Mouse (Mus musculus) layer of hippocampus, adult 11-12 months (tissue): ENCODE measurements at regions not wholly inside any gene's neighbourhood (a gene's known extent, or its start where the extent isn't known, plus 50 kb on each side); places are given as distances from the start of the nearest gene placed in this dataset.

Experiments used
- DNase-seq: peaks from one replicate; pipeline ENCODE4 v3.0.0; 2022; ENCODE audit warnings: low spot score

DNA sequence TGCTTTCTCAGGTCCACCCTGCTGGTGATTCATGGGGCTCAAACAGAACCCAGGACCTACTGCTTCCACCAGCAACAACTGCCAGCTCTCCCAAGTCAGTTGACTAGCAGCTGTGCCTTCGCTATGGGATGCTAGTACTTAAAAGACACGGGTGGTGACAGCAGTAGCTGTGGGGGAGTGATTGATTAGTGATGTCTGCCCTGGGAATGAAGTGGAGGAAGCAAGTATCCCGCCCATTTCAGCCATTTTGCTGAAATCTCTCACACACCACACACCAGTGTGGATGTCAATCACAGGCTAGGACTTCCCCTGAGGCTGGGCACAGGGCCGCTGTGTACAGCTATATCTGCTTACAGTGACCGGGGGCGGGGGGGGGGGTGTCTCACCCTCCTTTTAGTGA lies 153.2 kb downstream of the Matn1 start:
- no peak for DNase-seq

DNA sequence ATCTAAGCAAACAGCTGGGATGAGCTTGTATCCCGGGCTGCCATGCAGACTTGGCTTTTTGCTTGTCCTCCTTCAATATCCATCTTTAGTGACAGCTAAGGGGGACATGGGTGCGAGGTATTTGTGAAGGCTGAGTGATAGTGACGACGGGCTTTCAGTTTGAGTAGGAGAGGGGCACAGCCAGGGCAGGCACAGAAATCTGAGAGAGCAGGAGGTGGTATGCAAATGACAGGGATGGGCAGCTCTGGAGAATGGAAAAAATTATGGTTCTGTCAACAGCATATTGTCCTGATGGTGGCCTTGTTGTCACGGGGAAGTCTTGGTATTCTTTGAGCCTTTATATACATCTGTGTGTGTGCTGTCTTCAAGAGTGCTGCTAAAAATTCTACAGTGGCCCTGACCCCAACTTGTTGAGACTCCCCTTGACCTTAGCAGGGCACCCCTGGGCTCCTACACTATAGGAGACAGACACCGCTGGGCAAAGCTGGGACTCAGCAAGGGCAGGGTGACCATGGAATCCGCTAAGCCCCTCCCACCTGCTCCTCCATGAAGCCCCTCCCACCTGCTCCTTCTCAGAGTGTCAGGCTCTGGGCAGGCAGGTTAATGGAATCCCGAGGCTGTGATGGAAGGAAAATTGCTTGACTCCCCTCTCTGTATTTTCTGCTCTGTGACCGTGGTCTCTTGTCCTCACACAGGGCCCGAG lies 156.1 kb downstream of the Matn1 start:
- DNase-seq, result no peak

DNA sequence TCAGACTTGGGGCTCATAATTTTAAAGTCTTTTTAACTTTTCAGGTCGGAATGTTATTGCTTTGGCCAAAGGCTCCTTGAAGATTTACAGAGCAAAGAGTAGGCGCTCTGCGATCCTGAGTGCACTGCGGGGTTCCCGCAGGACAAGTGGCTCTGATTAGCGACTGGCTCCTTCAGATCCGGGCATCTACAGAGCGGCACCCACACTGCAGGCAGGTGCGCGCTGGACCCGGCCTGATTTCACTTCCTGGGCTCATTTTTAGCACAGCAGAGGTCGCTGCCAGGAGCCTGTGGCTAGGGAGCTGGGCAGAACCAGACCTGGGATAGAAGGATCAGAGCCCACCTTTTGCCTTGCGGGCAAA lies 156.6 kb downstream of the Matn1 start:
- no peak for DNase-seq

DNA sequence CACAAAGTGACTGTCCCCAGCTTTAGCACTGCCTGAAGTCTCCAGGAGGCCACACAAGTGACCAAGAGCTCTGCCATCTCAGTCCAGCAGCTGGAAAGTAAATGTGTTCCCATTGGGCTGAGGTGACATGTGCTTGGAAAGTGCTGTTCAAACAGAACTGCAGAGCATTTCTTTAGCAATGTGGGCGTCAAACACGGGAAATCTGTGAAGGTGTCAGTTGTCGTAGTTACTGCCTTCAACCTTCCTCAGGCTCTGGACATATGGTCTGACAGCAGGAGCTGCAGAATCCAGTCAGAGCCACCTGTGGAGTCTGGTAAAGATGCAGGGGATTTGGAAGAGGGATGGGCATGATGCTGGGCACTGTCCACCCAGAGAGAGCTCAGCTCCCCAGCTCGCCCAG lies 158.0 kb downstream of the Matn1 start:
- DNase-seq, result no peak

DNA sequence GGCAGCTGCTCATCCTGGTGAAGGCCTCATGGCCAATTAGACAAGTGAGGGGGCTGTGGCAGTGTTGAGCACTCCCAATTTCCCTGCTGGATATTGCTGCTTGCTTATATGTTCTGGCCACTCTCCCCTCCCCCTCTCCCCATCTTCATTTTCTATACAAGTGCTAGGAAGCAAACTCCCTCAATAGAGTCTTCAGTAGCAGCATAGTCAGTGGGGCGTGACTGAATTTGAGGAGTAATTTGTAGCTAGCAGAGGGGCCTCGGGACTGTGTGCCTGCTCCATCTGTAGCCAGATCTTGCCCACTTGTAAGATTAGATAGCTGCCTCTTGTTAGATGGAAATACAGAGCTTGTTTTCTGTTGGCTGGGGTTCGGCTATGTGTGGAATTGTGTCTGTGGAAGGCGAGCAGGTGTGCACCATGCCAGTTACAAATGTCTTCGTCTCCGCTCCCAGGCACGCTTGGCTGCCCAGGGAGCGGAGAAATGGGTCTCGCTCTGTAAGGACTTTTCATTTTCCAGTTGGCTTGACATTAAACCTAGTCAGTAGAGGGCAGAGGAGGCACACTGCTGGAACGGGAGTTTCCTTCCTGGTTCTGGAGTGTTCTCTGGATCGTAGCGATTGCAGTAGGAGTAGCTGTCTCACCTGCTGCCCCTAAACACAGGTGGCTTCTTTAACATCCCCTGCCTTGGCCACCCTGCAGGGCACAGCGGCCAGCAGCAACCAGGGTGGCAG lies 163.1 kb downstream of the Matn1 start:
- no peak for DNase-seq

DNA sequence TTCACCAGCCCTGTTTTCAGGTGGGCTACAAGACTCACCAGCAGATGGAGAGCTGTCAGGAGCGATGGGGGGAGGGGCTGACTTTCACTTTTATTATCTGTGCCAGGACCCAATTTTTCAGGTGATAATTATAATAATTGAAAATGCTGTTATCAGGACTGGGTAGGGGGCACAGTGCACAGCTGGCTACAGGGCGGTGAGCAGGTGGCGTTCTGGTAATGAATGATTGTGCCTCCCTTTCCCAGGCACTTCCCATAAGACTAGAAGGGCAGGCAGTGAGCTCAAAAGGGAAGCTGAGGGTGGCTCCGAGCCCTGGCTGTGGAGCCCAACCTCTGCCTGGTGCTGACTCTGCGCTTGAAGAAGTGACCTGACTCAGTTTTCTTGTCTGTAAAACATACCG lies 168.4 kb downstream of the Matn1 start:
- DNase-seq, result no peak

DNA sequence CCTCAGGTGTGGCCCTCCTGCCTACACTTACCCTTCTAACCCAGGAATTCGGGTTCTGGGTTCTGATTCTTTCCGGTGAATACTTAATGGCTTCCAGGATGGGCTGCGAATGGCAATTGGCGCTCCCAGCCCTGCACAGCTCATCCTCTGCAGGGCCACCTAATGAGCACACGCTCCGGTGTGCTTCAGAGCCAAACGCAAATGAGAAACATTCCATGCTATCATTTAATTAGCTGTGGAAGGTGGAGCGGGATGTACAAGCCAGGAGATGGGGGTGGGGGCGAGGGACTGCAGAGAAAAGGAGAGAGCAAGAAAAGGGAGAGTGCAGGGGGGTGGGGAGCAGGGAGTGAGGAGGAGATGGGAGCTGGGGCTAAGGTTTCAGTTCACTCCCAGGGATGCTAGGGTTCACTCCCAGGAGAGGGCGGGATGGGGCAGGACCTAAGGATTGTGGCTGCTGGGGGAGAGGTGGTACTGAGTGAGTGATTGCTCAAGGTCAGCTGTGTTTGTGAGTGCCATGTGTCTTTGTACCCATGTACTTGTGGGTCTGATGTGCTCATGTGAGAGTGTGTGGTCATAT lies 169.6 kb downstream of the Matn1 start:
- no peak for DNase-seq

DNA sequence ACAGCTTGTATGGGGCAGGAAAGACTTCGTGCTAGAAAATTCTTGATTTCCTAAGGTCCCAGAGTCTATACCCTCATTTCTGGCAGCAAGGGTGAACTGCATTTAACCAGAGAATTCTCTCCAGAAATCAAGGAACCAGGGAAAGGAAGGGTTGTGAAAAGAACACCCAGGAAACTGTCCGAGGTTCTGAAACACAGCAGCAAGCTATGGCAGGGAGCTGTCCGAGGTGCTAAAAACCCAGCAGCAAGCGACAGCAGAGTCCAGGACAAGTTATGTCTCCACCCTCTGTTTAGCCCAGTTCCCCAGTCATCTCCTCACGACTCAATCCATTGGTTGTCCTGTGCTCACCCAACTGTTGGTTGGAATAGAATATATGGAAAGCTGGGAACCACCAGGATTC lies 171.1 kb downstream of the Matn1 start:
- DNase-seq, result peak; percentile 30

DNA sequence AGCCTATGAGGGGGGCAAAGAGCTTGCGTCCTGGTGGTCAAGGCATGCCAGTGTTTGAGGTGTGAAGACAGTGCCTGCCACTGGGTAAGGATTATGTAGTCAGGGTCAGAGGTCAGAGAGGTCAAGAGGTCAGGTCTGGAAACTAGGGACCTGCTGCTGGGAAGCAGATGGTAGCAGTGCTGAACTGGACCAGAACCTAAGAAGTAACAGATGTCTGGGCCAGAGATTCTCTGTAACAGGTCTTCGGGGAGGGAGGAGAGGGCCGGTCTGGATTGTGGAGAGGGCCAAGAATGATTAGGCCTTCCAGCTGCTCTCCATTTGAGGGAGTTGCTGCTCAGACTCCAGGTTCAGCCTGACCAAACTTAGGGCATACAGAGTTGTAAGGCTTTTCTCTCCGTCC lies 174.4 kb downstream of the Matn1 start:
- no peak for DNase-seq

DNA sequence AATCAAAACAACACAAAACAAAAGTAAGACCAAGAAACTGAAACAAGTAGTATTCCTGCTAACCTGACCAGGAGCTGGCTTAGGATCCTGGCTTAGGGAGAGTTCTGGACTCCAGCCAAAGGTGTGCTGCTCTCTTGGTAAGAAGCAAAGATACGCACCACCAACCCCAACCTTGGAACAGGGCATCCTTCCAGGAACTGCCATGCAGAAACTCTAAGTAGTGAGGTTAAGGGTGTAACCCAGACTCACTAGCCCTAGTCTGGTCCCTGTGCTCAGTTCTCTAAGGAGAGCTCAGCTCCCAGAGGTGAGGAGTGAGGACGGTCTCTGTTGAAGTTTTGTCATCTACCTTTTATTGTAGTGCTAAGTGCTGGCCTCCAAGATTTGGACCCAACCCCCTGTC lies 175.4 kb downstream of the Matn1 start:
- no peak for DNase-seq

DNA sequence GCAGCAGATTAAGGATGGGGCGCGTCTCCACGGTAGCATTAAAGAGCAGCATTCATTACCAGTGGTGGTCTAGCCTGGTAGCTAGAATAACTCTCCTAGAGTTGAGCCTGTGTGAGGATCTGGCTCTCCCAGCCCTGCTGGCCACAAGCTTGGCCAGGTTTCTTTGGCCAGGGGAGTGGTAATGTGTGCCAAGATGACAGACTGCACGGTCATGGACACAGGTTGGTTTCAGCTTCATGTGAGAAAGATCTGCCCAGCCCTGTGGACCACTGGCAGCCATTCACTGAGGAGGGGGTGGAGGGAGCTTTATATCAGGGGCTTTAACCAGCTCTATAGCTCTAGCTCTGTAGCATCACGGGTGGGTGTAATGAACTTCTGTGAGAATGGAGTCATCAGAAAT lies 176.5 kb downstream of the Matn1 start:
- DNase-seq, result no peak

DNA sequence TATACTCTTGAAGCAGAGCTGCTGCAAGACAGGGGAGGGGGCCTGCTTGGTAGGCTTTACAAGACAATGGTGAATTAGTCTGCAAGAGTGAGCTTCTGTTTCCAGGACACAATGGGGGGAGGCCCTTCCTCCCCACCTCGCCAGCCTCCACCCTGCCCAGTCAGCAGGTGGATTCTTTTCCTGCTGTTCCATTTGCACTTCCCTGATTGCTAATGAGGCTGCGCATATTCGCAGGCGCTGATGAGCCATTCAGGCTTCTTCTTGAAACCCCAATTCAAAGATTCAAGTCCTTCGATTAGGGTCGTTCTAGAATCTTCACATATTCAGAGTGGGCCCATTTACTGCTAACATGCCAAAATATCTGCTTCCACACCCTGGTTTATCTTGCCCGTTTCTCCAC lies 181.8 kb downstream of the Matn1 start:
- DNase-seq, result no peak

DNA sequence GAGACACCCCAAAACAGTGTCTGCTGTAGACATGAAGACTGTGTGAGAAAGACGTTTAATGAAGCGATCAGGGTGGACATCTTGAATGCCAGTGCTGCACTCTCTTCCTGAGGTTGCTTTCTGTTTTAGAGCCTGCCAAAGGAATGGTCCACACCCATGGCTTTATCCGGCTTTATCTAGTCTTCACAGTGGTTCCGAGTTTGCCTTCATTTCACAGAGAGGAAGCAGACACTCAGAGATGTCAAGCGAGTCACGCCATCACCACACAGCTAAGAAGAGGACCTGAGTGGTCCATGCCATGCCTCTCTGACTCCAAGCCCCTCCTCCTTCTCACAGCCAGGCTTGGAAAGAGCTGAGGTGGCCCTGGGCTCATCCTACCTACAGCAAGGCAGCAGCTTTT lies 182.7 kb downstream of the Matn1 start:
- no peak for DNase-seq

DNA sequence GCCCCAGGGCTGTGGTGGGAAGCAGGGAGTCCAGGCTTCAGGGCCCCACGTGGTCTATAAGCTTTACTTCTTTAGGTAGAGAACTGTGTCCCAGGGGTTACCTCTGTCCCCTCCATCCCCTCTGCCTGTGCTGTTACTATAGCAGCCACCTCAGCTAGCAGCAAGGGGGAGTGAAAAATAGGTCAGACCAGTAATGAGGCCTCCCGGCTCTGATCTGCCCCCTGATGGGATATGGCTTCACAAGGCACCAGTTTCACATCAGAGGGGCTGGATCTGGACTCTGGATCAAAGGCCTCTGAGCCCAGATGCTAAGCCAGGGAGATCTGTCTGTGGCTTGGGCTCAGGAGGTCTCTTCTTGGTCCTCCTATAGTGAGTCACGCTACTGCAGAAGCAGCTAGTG lies 184.5 kb downstream of the Matn1 start:
- DNase-seq, result no peak

DNA sequence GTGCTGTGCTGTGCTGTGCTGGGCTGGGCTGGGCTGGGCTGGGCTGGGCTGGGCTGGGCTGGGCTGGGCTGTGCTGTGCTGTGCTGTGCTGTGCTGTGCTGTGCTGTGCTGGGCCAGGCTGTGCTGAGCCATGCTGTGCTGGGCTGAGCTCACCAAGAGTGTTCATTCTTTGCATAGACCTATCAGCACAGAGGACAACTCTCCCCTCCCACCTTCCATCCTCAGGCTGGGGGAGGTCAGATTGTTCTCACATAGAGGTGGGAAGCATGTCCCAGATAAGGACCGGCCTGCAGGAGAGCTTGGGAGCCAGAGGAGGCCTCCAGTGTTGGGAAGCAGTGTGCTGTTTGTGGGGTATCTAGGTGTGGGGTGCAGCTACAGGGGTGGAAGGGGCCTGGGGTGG lies 188.0 kb downstream of the Matn1 start:
- DNase-seq, result no peak

DNA sequence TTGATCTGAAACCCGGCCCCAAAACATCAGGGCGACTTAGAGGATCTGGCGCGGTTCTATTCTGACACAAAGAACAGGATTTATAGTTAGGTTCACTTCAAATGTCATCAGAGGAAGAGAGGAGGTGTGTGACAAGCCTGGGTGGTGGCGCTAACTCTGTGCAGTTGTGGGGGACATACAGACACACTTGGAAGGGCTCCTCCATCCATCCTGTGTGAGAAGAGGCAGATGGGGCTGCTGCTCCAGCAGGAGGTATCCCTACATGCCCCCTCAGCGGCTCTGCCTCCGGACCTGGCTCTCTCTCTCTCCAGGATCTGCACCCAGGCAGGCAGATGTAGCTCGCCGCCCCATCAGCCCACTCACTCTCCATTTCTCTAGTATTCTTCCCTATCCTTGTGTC lies 188.6 kb downstream of the Matn1 start:
- DNase-seq, result no peak

DNA sequence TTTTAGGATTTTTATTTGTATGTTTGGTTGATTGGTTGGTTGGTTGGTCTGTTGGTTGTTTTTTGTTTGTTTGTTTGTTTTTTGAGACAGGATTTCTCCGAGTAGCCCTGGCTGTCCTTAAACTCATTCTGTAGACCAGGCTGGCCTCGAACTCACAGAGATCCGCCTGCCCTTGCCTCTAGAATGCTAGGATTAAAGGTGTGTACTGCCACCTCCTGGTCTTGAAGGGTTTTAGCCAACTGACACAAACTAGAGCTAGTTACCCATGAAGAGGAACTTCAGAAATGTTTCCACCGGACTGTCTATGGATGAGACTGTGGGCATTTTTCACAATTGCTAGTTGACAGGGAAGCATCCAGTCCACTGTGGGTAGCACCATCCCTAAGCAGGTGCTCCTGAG lies 191.7 kb downstream of the Matn1 start:
- no peak for DNase-seq

DNA sequence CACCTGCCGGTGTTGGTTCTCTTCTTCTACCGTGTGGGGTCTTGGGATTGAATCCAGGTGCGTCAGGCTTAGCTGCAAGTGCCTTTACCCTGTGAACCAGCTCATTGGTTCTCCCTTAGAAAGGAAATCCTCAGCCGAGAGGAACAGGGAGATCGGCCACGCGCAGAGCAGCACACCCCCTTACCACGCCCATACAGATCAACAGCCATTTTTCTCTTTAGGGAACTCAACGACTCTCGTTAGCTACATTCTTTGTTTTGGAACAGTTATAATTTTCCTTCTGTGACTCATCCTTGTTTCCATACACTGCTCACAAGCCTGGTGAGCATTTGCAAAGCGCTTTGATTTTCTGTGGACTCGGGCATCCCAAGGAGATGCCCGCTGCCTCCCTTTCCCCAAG lies 194.7 kb downstream of the Matn1 start:
- no peak for DNase-seq

DNA sequence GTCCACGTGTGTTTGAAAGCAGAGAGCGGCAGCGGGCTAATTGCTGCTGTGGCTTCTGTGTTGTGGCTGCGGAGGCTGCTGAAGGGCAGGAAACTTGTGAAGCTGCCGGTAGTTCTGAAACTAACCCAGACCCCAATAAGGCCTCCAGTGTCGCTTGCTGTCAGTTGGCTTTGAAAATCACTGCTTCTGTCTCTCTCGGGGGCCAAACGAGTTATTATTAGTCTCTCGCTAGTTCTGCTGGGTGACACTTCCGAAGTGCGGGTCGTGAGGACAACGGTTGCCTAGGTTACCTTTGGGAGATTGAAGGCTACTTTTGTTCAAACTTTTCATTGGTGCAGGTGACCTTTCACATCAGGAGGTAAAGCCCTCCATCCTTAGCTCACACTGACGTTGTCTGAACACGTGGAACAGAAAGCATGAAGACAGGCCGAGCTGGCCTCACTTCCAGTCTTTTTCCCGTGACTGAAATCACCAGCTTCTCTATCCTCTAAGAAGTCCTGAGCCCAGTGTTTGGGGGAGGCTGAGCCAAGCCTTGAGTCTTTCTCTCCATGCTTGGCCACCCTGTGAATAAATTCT lies 197.8 kb downstream of the Matn1 start:
- no peak for DNase-seq

DNA sequence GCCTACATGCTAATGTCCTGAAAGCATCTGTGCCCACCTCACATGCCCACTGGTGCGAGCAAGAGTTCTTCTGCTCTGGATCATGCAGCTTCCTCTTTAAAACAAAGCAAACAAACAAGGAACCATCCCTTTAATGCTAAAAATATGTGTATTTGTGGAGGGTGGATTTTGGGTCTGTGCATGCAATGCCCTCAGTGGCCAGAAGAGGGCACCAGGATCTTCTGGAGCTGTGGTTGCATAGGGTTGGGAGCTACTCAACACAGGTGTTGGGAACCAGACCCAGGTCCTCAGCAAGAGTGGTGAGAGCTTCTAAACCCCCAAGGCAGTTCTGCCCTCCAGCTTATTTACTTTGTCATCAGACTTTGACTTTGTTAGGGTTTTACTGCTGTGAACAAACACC lies 201.3 kb downstream of the Matn1 start:
- no peak for DNase-seq

DNA sequence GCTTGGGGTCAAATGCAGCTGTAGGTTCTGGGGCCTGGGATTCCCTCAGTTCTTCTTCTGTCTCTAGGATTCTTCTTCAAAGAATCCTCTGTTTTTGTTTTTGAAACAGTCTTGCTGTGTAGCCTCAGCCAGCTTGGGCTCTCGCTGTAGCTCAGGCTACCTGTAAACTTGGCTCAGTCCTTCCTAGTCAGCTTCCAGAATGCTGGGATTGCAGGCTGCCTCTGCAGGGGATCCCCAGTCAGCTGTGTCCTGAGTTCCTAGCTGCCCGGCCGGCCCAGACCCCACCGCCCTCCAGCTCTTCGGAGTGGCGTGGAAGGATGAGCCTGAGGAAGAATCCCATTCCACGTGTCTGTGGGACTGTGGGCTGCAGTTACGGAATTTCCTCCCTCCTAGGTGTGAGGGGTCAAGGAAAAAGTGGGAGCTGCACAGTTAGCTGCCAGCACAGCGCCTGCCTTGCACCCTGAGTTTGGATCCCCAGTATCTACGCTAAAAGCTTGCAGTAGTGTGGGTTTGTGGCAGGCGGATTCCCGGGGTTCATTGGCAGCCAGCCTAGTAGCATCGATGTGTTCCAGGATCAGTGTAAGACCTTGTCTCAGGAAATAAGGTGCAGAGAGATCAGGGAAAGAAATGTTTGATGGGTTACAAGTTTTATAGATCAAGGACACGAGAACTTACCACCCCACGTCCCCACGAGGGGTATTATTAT lies 204.0 kb downstream of the Matn1 start:
- no peak for DNase-seq

DNA sequence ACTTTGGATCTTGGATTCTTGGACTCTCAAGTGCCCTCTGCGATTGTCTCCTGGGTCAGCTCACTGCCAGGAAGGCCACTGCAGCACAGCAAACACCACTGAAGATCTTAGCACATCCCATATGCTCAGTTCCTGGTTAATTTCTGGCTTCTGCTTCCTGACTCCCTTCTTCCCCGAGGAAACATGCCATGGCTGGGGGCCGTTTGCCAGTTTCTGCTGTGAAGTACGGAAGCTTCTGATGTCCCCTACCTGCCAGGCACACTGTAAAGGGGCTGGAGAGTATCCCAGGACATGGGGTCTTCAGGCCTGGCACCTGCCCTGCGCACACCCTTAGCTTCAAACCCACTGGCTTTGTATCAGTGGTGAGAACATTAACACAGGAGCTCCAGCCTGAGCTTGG lies 205.3 kb downstream of the Matn1 start:
- no peak for DNase-seq

DNA sequence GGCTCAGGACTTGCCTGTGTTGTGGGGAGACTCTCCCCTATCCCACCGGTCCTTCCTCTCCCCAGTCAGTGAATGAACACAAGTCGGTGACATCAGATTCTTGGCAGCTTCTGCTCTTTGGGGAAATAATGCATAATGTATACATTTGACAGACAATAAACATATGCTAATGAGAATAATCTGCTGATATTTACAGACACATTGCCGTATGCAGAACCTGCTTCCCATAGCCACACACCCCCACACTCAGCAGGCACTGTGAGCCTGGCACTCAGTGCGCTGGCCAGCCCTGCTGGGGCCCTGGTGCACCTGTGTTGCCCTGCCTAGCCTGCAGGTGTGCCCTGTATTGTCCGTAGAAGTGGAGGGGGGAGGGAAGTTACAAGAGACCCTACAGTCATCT lies 215.5 kb downstream of the Matn1 start:
- DNase-seq, result no peak
